Mouse (Mus musculus) gastrocnemius, postnatal 10 days (tissue): ENCODE data around the gene Osbpl2. TPM values are rescaled to one million over a fixed set of nuclear protein-coding genes. Genes with fewer than 3 reads are reported as not detected.

ENCODE experiments used
- DNase-seq: peaks from one replicate; pipeline ENCODE4 v3.0.0; 2021; ENCODE audit warnings: mixed read lengths
- total RNA-seq, 2 experiments: library from RNA; stranded (reverse); gene quantifications; 2 replicates each; pipeline ENCODE4 v1.2.3; 2021

Osbpl2 gene
- total RNA-seq, 2 experiments from 2014 or later, result 18.1 to 21.5 TPM

- no peak for DNase-seq
Measured at GRCm38 (mm10) chr2:180104659-180105377, 14.3 kb upstream of the Osbpl2 start.

DNA sequence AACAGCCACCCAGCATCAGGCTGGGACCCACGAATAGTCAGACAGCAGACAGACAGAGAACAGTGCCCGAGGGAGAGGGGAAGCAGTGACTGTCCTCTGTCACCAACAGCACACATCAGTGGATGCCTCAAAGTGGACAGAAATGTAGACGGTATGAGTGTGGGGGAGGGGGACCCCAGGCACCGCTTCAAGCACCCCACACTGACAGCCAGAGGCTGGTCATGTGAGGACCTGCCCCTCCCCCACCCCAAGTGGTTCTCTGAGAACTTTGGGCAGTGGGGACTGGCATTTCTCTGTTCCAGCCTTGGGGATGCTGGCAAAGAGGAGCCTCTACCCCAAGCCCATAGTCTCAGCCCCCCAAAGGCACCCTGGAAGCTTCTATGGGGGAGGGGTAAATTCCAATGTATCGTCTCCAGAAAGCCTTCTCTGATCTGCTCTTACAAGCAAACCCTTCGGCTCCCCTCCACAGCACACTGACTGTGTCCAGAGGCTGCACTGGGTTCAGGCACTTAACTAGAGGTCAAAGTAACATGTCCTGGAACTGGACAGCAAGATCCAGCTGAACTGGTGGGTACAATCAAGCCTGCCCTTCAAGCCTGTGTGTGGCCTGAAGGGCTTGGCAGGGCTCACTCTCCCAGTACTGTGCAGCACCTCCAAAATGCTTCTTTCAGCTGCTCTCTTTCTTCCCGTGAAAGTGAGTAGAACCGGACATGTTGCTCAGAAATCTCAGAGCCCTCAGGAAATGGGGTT lies 13.5 kb upstream of the Osbpl2 start:
- no peak for DNase-seq

DNA sequence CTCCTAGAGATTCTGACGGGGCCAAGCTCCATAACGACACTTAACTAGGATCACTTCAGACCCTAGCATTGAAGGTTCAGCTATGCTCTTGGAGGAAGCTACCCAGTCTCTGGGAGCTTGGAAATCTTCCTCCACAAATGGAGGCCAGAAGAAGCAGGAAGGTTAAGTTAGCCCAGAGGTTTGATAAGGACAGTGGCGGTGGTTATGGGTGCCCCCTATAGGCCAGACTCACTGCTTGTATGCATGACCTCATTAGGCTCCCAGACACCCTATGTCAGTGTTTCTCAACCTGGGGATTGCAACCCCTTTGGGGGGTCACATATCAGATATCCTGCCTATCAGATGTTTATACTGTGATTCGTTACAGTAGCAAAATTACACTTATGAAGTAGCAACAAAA lies 12.0 kb upstream of the Osbpl2 start:
- no peak for DNase-seq

GRCm38 (mm10) chr2:180108285-180108684 lies 10.8 kb upstream of the Osbpl2 start:
- no peak for DNase-seq

GRCm38 (mm10) chr2:180113909-180114890 lies 4.9 kb upstream of the Osbpl2 start:
- peak; percentile 83 for DNase-seq

GRCm38 (mm10) chr2:180115279-180115678 lies 3.8 kb upstream of the Osbpl2 start:
- DNase-seq, result peak; percentile 45

- no peak for DNase-seq
Measured at GRCm38 (mm10) chr2:180116081-180116493, 3.0 kb upstream of the Osbpl2 start.

GRCm38 (mm10) chr2:180116741-180117484 lies 2.2 kb upstream of the Osbpl2 start:
- DNase-seq, result no peak

GRCm38 (mm10) chr2:180117485-180118194 lies 1.5 kb upstream of the Osbpl2 start:
- DNase-seq, result no peak

DNA sequence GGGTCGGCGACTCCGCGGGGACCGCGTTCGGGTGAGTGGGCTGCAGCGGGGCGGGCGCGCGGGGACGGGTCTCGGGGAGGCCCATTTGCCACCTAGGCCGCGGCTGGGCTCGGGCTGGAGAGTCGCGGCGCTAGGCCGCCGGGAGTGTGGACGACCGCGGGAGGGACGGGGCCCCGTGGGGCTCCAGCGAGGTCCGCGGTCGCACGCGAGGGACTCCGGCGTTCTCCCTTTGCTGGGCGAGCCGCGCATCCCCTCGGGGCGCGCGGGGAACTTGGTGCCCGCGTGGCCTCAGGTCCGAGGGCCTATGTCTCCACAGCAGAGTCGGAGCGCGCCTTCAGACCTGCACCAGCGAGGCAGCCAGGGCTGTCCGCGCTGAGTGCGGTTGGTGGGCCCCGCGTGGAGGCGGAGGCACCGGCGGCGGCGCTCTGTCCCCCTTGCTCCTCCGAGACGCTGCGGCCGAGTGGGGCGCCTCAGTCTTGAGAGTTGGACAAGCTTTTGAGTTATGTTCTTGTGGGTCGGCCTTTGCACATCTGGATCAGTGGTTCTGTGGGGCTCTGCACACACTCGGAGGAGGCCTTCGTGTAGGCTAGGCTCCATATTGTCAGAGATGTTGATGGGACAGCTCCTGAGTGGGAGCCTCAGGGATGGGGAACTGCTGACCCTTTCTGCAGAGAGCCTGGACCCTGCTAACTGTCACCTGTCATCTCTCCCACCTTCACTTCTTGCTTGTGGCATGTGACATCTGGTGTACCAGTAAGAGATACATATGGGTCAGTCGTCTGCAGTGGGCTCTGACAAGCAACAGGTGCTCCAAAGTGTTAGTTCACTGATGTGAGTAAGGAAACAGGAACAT lies 559 bp downstream of the Osbpl2 start:
- peak; percentile 3 for DNase-seq

DNA sequence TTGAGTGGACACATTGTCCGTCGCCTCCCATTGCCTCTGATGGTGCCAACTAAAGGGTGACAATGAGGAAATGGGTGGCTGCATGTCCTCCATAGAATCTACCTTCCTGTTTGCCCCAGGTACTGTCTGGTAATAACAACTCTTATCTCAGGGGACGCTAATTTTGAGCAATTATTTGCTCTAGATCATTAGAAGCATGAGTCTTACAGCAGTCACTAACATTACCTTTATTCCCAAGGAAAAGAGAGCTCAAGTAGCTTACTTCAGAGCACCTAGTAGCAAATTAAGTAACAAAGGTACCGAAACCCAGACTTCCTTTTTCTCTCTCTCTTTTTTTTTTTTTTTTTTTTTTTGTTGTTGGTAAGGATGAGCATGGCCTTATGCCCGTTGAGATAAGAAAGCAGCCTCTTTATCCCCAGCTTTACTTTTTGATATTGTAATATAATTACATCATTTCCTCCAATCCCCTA lies 1.2 kb downstream of the Osbpl2 start:
- no peak for DNase-seq

DNA sequence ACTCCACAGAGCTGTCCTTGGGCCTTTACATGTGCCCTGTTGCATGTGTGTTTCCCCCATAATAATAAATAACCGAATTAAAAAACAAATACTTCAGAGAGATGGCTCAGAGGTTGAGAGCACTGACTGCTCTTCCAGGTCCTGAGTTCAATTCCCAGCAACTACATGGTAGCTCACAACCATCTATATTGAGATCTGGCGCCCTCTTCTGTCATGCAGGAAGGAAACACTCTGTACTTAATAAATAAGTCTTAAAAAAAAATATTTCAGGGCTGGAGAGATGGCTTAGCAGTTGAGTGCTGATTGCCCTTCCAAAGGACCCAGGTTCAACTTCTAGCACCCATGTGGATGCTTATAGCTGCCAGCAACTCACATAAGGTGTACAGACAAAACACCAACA lies 5.1 kb downstream of the Osbpl2 start:
- no peak for DNase-seq

- DNase-seq, result peak; percentile 40
Measured at GRCm38 (mm10) chr2:180126195-180126594, 7.1 kb downstream of the Osbpl2 start.

GRCm38 (mm10) chr2:180127675-180128074 lies 8.6 kb downstream of the Osbpl2 start:
- no peak for DNase-seq

GRCm38 (mm10) chr2:180133231-180133630 lies 14.1 kb downstream of the Osbpl2 start:
- DNase-seq, result no peak

DNA sequence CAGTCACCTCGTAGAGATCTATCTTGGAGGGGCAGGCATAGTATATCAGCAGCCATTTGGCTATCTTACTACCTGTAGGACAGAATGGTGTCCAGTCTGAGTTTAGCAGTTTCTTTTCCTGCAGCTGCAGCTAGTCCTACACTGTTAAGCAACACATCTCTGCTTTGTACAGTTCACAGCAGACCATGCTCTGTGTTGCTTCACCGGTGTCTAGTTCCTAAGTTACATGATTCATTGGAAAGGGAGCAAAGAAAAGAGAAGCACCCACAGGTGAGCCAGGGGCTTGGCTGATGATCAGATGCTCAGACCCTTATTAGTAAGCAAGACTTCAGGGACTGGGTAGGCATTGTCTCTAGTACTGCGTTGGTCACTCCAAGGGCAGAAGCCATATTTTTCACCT lies 14.8 kb downstream of the Osbpl2 start:
- no peak for DNase-seq

DNA sequence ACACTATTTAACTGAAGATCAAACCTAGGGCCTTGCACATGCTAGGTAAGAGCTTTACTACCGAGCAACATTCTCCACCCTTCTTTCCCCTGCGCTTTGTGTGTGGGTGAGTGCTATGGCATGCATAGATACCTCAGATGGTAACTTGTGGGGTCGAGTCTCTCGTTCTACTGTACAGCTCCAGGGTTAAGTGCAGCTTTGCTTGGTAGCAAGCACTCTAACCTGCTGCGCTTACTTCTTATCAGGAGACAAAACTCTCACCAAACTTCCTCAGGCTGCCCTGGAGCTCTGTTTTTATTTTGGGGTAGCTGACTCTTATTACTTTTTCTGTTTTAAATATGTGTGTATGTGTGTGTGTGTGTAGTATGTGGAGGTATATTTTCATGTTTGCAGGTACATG lies 16.3 kb downstream of the Osbpl2 start:
- no peak for DNase-seq

DNA sequence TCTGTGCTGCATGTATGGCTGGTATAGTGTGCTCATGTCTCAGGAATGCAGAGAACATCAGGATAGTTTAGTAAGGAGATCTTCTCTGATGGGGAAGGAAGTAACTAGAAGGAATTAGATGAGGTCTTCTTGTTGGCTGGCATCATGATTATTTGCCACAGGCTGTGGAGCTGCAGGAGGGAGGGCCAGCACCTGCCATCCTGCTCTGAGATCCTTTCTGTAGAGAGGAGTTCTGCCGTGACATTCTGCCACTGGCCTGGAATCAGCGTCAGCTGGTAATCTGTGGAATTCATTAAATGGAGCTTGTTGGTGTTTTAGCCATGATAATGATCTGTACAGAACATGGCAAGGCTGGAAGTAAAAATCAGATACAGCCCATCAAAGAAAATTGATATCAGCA lies 27.0 kb downstream of the Osbpl2 start:
- no peak for DNase-seq

GRCm38 (mm10) chr2:180147379-180147778 lies 28.3 kb downstream of the Osbpl2 start:
- DNase-seq, result no peak

GRCm38 (mm10) chr2:180148551-180148950 lies 29.4 kb downstream of the Osbpl2 start:
- no peak for DNase-seq
